Mouse (Mus musculus) lung, postnatal 4 days (tissue): ENCODE measurements at regions not wholly inside any gene's neighbourhood (a gene's known extent, or its start where the extent isn't known, plus 50 kb on each side); places are given as distances from the start of the nearest gene placed in this dataset.
A peak's percentile ranks its signal among the peaks of the same experiment; 100 is the strongest.

Experiments used
- DNase-seq, 2 experiments: peaks; one replicate each; pipeline ENCODE4 v3.0.0; 2021

- DNase-seq = no peak
Observed at GRCm38 (mm10) chr13:100971080-100972017, 138.1 kb upstream of the Slc30a5 start.

- no peak for DNase-seq
Observed at GRCm38 (mm10) chr13:100962811-100963540, 129.7 kb upstream of the Slc30a5 start.

GRCm38 (mm10) chr13:100954598-100955251, 121.5 kb upstream of the Slc30a5 start:
- DNase-seq = peak in 1 of 2 experiments; percentile 43

DNA sequence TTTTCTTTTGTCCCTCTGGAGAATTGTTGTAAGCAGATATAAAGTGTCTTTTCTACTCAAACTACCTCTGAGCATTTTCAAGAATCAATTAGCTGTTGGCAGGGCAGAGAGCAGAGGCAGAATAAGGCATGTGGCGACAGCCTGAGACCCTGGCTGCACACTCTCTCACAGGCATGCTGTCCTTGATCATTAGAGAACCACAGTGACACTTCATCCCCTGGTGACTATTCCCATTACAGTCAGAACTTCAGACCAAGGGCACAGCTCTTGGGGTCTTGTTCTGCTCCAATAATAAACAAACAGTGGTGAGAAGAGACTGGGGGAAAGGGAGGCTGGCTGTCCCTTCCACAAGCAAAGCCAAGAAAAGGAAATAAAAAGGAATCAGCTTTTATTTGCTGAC, 120.9 kb upstream of the Slc30a5 start:
- peak in 1 of 2 experiments; percentile 53 for DNase-seq

DNA sequence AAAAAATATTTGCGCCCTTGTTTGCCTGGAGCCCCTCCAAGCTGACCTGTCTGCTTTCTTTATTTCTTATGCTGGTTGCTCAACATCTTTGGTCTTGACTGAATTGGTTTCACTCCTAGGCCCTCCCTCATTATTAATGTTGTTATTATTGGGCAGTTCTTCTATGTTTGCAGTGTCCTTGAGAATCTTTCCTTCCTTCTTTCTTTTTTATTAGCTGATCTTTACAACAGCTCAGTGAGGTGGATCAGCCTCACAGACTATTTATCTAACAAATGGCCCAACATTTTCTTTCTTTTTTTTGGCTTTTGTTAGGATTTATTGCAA, 117.9 kb upstream of the Slc30a5 start:
- no peak for DNase-seq

GRCm38 (mm10) chr13:100950348-100951184, 117.3 kb upstream of the Slc30a5 start:
- peak in 1 of 2 experiments; percentile 12 for DNase-seq

GRCm38 (mm10) chr13:100943206-100943848, 110.1 kb upstream of the Slc30a5 start:
- no peak for DNase-seq

DNA sequence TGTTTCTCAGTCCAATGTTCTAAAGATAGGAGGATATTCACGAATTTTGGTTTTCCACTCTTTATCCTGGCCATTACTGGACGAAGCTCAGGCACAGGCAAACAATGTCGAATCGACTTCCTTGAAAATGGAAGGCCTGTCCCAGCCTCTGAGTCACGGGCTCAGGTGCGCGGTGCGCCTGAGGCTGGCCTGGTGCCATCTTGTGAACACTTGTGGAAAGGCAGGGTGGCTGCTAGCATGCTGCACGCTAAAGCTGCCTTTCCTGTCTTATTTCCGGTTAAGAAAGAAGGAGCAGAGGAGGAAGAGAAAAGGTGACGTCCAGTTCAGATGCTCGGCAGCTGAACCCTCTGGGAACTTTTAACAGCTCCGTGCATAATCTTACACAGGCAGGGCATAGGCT, 107.6 kb upstream of the Slc30a5 start:
- no peak for DNase-seq

GRCm38 (mm10) chr13:100939677-100940076, 106.5 kb upstream of the Slc30a5 start:
- DNase-seq = peak in 1 of 2 experiments; percentile 44

DNA sequence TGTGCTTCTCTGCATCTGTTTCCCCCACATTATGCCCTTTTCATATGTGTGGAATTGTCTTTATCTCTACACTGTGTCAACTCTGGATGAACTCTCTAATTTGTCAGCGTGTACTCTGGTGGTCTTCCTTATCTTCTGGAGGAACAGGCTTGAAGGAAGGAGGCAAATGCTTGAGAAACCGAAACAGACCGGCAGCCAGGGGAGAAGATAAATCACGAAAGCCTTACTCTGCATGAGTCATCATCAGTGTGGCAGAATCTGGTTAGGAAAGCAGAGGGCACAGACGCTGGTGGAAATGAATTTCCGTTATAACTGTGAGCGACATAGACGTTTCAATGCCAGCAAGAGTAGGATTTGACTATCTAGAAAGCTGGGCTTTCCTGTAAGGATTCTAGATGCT, 100.0 kb upstream of the Slc30a5 start:
- DNase-seq = no peak

DNA sequence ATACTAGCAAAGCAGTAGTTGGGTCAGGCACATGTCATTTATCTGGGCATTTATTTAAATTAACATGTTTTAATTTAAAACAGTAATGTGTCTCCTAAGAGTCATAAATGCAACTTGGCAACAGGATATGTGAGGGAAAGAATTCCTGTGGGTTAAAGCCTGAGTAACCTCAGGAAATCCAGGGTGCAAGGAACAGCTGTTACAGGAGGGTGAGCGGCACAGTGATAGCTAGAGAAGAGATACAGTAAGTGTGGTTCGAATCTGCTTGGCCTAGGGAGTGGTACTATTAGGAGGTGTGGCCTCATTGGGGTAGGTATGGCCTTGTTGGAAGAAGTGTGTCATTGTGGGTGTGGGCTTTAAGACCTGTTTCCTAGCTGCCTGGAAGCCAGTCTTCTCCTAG, 66.3 kb upstream of the Slc30a5 start:
- no peak for DNase-seq

DNA sequence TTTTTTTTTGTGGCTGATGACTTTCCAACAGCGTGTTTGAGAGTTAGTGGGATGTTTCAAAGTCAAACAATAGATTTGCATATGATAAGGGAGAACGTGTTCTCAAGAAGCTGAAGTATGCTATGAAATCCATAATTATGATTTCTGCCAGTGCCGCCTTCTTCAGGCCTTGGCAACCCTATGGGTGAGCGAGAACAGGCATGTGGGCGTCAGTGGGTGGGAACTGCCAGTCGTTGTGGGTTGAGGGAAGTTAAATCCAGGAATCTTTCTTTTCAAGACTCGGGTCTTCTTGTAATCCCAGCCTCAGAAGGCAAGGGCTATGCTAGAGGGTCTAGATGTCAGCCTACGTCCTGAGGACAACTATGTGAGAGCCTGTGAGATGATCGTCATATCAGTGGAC, 60.6 kb upstream of the Slc30a5 start:
- no peak for DNase-seq

DNA sequence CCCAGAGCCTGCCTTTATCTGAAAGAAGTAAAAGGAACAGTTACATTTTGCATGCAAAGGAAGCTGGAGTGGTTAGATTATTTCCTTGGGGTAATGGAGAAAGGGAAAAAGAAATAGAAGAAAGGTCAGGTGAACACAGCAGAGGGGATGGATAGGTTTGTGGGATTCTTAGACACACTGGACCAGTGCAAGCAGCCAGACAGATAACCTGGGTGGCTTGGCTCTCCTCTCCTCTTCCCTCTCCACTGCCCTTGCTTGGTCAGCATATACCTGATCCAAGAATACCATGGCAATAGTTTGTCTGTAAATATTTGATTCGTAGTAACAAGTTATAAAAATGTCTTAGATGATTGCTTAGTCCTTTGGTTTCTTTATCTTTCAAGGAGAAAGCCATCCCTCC, 59.9 kb upstream of the Slc30a5 start:
- no peak for DNase-seq

DNA sequence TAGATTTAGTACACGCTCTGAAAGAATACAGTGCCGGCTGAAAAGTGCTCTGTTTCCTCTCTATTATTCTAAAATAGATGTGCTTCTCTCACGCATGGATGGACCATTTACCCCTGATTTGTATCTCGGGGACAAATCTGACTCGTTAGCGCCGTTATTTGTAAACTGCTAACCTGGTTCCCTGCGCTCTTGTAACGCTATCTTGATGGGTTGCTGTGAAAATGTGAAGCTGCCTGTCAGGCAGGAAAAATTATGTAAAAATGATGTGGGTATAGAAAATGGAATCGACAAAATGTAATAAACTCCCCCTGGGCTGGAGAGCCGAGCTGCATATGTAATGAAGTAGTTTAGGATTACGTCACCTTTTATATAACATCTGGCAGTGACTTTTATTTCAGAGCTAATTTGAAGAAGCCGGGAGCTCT, 59.4 kb upstream of the Slc30a5 start:
- no peak for DNase-seq

GRCm38 (mm10) chr13:100892204-100892603, 59.0 kb upstream of the Slc30a5 start:
- peak; percentile 64 to 74 for DNase-seq

DNA sequence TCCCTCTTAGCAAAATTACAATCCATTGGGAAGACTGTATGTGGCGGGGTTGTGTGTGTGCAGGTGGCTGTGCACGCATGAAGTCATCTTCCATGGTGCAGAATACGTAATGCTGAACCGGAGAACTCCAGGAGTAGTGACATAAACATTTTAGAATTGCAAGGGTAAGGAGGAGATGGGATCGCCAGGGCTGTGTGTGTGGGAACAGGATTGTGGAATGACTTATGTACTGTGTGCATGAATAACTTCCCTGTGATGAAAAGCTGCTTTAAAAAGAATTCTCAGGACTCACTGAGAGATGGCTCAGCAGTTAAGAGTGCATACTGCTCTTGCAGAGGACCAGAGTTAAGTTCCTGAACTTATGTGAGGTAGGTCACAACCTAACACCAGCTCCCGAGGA, 57.2 kb upstream of the Slc30a5 start:
- DNase-seq = no peak

DNA sequence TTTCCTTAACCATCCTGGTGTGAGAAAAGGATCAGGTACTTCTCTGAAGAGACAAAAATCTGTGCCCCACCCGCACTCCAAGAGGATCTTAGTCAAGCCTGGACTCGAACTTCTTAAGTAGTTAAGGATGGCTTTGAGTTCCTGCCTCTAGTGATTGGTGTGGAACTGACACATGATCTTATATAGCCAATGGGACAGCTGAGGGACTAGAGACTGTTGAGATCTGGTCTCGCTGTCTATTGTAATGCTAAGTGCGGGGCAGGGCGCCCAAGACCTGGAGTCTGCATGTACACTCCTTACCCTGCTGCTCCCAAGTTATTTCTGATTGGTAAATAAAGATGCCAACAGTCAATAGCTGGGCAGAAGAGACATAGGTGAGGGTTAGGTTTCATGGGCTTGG, 55.3 kb upstream of the Slc30a5 start:
- no peak for DNase-seq

DNA sequence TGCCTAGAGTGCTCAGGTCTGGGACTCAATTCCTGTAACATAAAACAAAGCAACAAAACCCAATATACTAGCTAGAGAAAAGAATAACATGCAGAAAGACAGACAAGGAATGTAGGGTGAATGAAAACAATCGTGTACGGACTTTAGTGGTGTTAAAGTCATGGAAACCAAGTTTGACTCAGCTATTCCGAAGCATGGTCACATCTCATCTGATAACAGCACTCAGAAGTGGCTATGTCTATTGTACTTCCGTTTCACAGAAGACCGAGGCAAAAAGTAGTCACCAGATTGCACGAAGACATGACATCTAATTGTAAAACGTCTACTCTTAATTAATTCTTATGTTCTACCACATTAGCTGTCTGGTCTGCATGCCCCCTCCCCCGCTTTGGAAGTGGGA, 50.5 kb upstream of the Slc30a5 start:
- DNase-seq = no peak
